Mouse (Mus musculus): Measurements from ENCODE around the gene Unk.
A peak's percentile ranks its signal among the peaks of the same experiment; 100 is the strongest.
"Not testable (repeated sequence)": the region's sequence is repeated elsewhere in the genome, so short reads cannot be mapped to it uniquely, and the experiment has no call there.

Unk gene

DNA sequence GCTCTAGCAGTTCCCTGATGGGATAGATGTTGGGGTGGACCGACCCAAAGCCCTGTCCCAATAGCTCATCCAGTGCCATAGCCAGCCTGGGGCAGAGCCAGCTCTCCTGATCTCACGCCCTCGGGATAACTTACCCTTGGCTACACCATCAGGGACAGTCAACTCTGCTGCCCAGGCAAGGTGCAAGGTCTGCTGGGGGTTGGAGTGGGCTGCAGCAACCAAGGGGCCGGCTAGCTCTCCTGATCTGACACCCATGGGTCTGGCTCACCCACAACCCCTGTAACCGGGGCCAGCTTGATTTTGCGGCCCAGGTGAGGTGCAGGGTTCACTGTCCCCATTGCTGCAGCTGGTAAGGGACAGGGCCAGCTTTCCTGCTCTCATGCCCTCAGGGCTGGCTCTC, 61.5 kb downstream of the Unk start:
- DNase-seq, result no peak

- DNase-seq, result not testable (repeated sequence)
Measured at GRCm38 (mm10) chr11:116092959-116093358, 62.8 kb downstream of the Unk start.

DNA sequence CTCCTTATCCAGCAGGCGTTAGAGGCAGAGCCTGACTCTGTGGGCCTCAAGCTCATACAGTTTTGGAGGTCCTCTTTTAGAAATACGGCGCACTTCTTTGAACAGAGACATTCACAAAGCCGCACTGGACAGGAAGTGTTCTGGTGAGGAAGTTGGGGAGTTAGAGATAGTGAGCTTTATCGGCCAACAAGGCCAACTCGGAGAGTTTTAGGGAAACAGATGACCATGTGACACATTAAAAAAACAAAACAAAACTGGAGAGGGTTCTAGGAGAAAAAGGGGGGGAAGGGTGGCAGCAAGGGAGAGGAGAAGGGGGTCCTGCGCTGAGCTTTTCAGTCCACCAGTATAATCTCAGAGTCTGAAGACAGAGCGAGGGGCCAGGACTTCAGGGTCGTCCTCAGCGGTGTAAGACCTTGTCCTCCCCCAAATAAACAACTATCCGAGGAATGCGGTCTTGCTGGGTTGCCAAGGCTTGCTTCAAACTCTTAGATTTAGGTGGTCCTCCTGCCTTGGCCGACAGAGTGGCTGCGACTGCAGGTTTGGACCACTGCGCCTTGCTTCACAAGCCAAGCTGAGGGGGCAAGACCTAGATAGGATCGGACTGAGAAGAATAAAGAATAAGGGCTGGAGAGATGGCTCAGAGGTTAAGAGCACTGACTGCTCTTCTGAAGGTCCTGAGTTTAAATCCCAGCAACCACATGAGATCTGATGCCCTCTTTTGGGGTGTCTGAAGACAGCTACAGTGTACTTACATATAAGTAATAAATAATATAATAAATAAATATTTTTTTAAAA, 63.8 kb downstream of the Unk start:
- no peak for DNase-seq

GRCm38 (mm10) chr11:116095573-116095972, 65.5 kb downstream of the Unk start:
- peak; percentile 78 for DNase-seq

GRCm38 (mm10) chr11:116096213-116097108, 66.3 kb downstream of the Unk start:
- no peak for DNase-seq

- DNase-seq, result peak; percentile 79
Measured at GRCm38 (mm10) chr11:116098711-116099460, 68.8 kb downstream of the Unk start.

DNA sequence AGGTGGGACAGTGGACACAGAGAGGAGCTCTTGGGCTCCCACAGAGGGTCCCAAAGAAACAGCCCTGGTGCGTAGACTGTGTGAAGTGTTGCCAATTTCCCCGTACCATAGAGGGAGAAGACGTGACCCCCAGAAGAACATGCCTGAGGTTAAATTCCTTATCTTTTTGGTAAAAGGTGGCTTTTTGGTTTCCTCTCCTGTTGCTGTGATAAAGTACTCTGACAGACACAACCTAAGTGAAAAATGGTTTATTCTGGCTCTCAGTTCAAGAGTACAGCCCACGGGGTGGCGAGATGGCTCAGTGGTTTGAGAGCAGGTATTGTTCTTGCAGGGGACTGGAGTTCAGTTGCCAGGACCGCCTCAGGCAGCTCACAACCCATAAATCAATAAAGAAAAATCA, 69.3 kb downstream of the Unk start:
- no peak for DNase-seq

- peak; percentile 75 for DNase-seq
Measured at GRCm38 (mm10) chr11:116100385-116100784, 70.3 kb downstream of the Unk start.

DNA sequence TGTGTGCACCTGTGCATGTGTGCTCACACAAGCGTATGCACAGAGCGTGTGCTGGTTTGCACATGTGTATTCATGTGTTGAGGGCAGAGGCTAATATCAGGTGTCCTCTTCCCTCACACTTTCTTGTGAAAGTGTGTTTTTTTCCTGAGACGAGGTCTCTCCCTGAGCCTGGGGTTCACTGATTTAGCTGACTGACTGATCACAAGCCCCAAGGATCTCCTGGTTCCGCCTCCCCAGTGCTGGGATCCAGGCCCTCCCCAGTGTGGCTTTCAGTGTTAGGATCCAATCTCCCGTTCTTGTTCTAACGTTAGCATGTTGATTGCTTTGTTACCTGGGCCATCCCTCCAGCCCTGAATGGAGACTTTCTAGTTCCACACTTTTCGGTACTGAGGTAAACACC, 70.7 kb downstream of the Unk start:
- DNase-seq, result no peak

DNA sequence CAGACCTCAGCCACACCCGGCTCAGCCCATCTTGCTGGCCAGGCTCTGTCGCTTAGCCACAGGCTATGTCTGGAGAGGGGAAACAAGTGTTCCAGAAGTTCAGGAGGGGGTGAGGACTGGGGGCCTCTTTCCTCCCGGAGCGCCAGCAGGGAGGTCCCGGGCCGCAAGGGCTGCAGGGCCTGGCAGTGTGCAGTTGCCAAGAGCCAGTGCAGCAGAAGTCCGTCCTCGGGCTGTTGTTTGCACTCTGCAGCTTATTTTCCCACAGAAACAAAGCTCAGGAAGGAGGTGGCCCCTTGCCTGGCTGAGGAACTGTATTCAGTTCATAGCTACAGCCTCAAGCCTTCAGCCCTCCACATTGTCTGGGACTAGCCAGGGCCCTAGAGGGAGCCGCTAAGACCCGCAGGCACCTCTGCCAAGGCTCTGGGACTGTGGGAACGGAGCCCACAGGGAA, 71.8 kb downstream of the Unk start:
- DNase-seq, result peak; percentile 57

GRCm38 (mm10) chr11:116102472-116102871, 72.3 kb downstream of the Unk start:
- no peak for DNase-seq

GRCm38 (mm10) chr11:116103572-116103971, 73.5 kb downstream of the Unk start:
- DNase-seq, result peak; percentile 45

DNA sequence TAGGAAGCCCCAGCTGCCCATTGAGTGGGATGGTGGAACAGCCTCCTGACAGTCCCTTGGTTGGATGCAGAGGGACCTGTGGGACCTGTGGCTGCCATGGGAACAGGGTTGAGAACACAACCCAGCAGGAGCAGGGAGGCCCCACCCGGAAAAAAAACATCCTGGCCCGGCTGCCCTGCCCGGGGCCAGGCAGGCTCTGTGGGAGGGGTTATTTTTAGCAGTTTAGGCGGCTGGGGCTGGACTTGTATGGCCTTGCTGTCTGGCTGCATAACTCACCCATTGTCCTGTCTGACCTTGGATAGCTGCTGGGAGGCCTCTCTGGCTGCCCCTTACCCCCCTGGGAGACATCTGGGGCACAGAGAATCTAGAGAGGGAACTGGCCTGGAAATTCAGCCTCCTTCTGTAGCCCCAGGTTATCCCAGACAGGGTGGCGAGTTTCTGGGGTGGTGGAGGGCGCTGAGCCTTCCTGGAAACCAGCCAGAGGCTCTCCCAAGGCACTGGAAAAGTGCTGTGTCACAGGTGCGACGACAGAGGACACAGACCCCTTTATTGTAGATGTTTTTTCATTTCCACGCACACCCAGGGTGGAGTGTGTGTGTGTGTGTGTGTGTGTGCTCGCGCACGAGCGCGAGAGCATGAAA, 74.0 kb downstream of the Unk start:
- DNase-seq, result peak; percentile 92

DNA sequence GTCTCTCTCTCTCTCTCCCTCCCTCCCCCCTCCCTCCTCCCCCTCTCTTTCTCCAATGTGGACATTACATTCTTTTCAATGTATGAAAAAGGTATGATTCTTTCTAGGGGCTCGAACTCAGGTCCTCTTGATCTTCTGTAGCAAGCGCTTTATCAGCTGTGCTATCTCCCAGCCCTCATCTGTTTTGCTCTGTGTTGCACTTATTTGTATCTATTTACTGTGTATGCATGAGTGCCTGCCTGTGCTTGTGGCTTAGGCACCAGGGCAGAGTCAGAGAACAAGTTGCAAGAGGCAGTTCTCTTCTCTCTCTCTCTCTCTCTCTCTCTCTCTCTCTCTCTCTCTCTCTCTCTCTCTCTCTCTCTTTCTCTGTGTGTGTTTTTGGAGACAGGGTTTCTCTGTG, 74.9 kb downstream of the Unk start:
- DNase-seq, result no peak

- no peak for DNase-seq
Measured at GRCm38 (mm10) chr11:116106154-116106962, 76.2 kb downstream of the Unk start.

DNA sequence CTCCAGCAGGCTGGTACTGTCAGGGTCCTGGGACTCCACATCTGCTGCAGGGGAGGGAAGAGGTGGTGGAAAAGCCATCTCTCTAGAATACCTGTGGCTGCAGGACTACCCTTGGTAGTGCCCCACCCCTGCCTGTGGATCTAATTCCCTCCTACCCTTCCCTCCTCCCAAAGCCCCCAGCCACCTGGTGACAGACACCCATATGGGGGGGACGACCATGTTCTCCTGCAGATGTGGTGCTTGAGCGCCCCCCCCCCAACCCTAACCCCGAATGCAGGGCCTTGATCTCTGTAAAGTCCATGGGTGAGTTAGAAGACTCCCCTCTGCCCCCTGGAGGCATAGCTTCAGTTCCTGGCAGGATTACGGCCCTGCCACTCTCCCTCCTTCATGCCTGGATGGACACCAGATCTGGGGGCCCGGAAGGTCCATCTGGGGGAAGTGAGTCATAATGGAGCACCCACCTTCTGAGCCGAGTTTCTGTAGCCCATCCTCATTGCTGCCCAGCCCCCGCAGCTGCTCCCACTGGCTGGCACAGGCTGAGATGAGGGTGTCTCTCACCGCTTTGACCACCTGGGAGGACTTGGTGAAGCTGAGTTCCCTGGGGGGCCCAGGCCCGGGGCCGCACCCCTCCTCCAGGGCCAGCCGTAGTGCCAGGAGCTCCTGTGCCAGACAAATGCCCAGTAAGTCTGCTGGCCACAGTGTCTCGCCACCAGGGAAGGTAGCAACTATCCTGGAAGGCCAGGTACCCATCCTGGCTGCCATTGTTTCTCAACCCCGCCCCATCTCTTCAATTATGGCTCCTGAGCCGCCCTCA, 77.0 kb downstream of the Unk start:
- peak; percentile 42 for DNase-seq

- peak; percentile 59 for DNase-seq
Measured at GRCm38 (mm10) chr11:116107777-116108285, 77.7 kb downstream of the Unk start.

GRCm38 (mm10) chr11:116108464-116109137, 78.5 kb downstream of the Unk start:
- DNase-seq, result peak; percentile 65

- peak; percentile 54 for DNase-seq
Measured at GRCm38 (mm10) chr11:116109441-116110081, 79.4 kb downstream of the Unk start.
